Mouse (Mus musculus) intestine, postnatal 0 days (tissue): ENCODE results near the gene Ifit1. TPM values are rescaled to one million over a fixed set of nuclear protein-coding genes. Genes with fewer than 3 reads are reported as not detected.
A peak's percentile ranks its signal among the peaks of the same experiment; 100 is the strongest.
"Not testable (repeated sequence)": the region's sequence is repeated elsewhere in the genome, so short reads cannot be mapped to it uniquely, and the experiment has no call there.

Experiments
- ATAC-seq: fragments of 200-750 bp; cut with Nextera tagmentation; 2 replicates; pipeline ENCODE4 v1.8.0; 2017; ENCODE audit warnings: mild to moderate bottlenecking, moderate TSS enrichment, moderate library complexity
- H3K27ac ChIP-seq: fragments of 300-500 bp; sonication (generic); 2 replicates; pipeline ENCODE4 v1.5.1; 2014; ENCODE audit warnings: mild to moderate bottlenecking, low read depth, low read length, moderate library complexity
- H3K27me3 ChIP-seq: fragments of 300-500 bp; sonication (generic); replicated peaks from 2 replicates; pipeline ENCODE4 v1.6.1; 2014; ENCODE audit warnings: low read length, mixed read lengths; ENCODE audit not compliant: control insufficient read depth, insufficient read depth
- H3K36me3 ChIP-seq: fragments of 300-500 bp; sonication (generic); 2 replicates; pipeline ENCODE4 v1.6.1; 2014; ENCODE audit warnings: mild to moderate bottlenecking, moderate library complexity; ENCODE audit not compliant: control insufficient read depth, insufficient read depth
- H3K4me1 ChIP-seq: fragments of 300-500 bp; sonication (generic); replicated peaks from 2 replicates; pipeline ENCODE4 v1.6.1; 2014; ENCODE audit warnings: antibody characterized with exemption, low read length, mixed read lengths; ENCODE audit not compliant: control insufficient read depth, insufficient read depth
- H3K4me2 ChIP-seq: fragments of 300-500 bp; sonication (generic); replicated peaks from 2 replicates; pipeline ENCODE4 v1.6.1; 2014; ENCODE audit warnings: low read depth, mild to moderate bottlenecking, moderate library complexity
- H3K4me3 ChIP-seq: fragments of 300-500 bp; sonication (generic); 2 replicates; pipeline ENCODE4 v1.5.1; 2014; ENCODE audit warnings: low read depth, low read length
- H3K9ac ChIP-seq: fragments of 300-500 bp; sonication (generic); 2 replicates; pipeline ENCODE4 v1.6.1; 2014; ENCODE audit warnings: mild to moderate bottlenecking, low read depth, low read length
- H3K9me3 ChIP-seq: fragments of 300-500 bp; sonication (generic); 2 replicates; pipeline ENCODE4 v1.6.1; 2016; ENCODE audit warnings: mixed run types; ENCODE audit not compliant: control insufficient read depth
- CTCF ChIP-seq: sonication (generic); IDR thresholded peaks from 2 replicates; pipeline ENCODE4 v1.5.1; 2016; ENCODE audit warnings: low read depth, mild to moderate bottlenecking, control low read depth, antibody characterized with exemption, moderate library complexity
- WGBS: fragments of 180-500 bp; shearing (Covaris S2); extraction: QIAGEN DNeasy Blood & Tissue Kit; methylation state at CpG from one replicate; pipeline ENCODE4 v1.1.7; 2014; 5-methylcytosine and 5-hydroxymethylcytosine counted together
- polyA plus RNA-seq: library from polyadenylated mRNA; unstranded; fragments of >200 nt; fragmentation: Nextera tagmentation; extraction: Ambion mirVana; gene quantifications from 2 replicates; pipeline ENCODE4 v1.2.1, GENCODE M21; 2015

Gene Ifit1
- polyA plus RNA-seq, 1 experiment from 2014 or later: 90.6 TPM

- Histone ChIP-seq H3K4me3 (no peak overlapping the region), H3K9me3 (no peaks in the 10 kb centered on the region), H3K9ac (no peak overlapping the region), H3K27me3 (no peaks in the 10 kb centered on the region), H3K4me2 (peak overlapping the region; percentile 41), H3K4me1 (no peaks in the 10 kb centered on the region; the same call in 1 of the 2 replicates), H3K27ac (no peak overlapping the region), H3K36me3 (peaks cover 3% of the 10 kb centered on the region; the same call in 1 of the 2 replicates)
- no peak for TF ChIP-seq CTCF
- ATAC-seq: no peak
- 79% methylated on average over 4 of the region's 4 CpGs for WGBS
These were observed 16.0 kb upstream of the Ifit1 start for GRCm38 (mm10) chr19:34624663-34625062.

- TF ChIP-seq CTCF: no peak
- Histone ChIP-seq H3K27ac (0 out of 2 replicates have a peak overlapping the region, but pooled peaks have one; percentile 57), H3K4me2 (peak overlapping the region; percentile 57; the same call in 1 of the 2 replicates), H3K4me1 (no peaks in the 10 kb centered on the region; the same call in 1 of the 2 replicates), H3K36me3 (peaks cover 3% of the 10 kb centered on the region; the same call in 1 of the 2 replicates), H3K9ac (no peak overlapping the region), H3K9me3 (no peaks in the 10 kb centered on the region), H3K27me3 (no peaks in the 10 kb centered on the region), H3K4me3 (peak overlapping the region; percentile 39; the same call in 1 of the 2 replicates)
- 30% methylated on average over 2 of the region's 2 CpGs for WGBS
- peak; percentile 78 for ATAC-seq
These were observed 13.2 kb upstream of the Ifit1 start for GRCm38 (mm10) chr19:34627496-34627895.

- Histone ChIP-seq H3K27me3 (no peaks in the 10 kb centered on the region), H3K9me3 (no peaks in the 10 kb centered on the region), H3K27ac (no peak overlapping the region), H3K36me3 (no peaks in the 10 kb centered on the region), H3K4me2 (no peak overlapping the region), H3K4me1 (no peaks in the 10 kb centered on the region), H3K9ac (no peak overlapping the region), H3K4me3 (no peak overlapping the region)
- TF ChIP-seq CTCF: no peak
- no peak for ATAC-seq
These were observed 9.2 kb upstream of the Ifit1 start for GRCm38 (mm10) chr19:34631487-34631886.

GRCm38 (mm10) chr19:34633484-34633883 lies 7.2 kb upstream of the Ifit1 start:
- Histone ChIP-seq H3K27me3 (no peaks in the 10 kb centered on the region), H3K4me1 (no peaks in the 10 kb centered on the region), H3K36me3 (no peaks in the 10 kb centered on the region), H3K4me3 (no peak overlapping the region), H3K9me3 (no peaks in the 10 kb centered on the region), H3K4me2 (no peak overlapping the region), H3K27ac (no peak overlapping the region), H3K9ac (no peak overlapping the region)
- WGBS: 61% methylated on average over 2 of the region's 2 CpGs
- TF ChIP-seq CTCF: no peak
- no peak for ATAC-seq

GRCm38 (mm10) chr19:34636933-34637557 lies 3.6 kb upstream of the Ifit1 start:
- WGBS: 10% methylated on average over 3 of the region's 3 CpGs
- Histone ChIP-seq H3K27ac (no peak overlapping the region), H3K9me3 (no peaks in the 10 kb centered on the region), H3K9ac (no peak overlapping the region), H3K4me2 (no peak overlapping the region), H3K27me3 (no peaks in the 10 kb centered on the region), H3K4me1 (0 out of 2 replicates have a peak, but pooled peaks cover 3% of the 10 kb centered on the region), H3K36me3 (no peaks in the 10 kb centered on the region), H3K4me3 (no peak overlapping the region)
- TF ChIP-seq CTCF: peak; percentile 87
- no peak for ATAC-seq

GRCm38 (mm10) chr19:34642616-34643015 lies 1.9 kb downstream of the Ifit1 start:
- Histone ChIP-seq H3K9me3 (no peaks in the 10 kb centered on the region), H3K4me1 (0 out of 2 replicates have a peak, but pooled peaks cover 3% of the 10 kb centered on the region), H3K4me3 (peak overlapping the region; percentile 24; the same call in 1 of the 2 replicates), H3K9ac (no peak overlapping the region), H3K27me3 (no peaks in the 10 kb centered on the region), H3K36me3 (no peaks in the 10 kb centered on the region), H3K4me2 (peak overlapping the region; percentile 65), H3K27ac (no peak overlapping the region)
- WGBS: 39% methylated on average over 5 of the region's 5 CpGs
- no peak for TF ChIP-seq CTCF
- ATAC-seq: peak; percentile 14; the same call in 1 of the 2 replicates

GRCm38 (mm10) chr19:34647630-34648029 lies 7.0 kb downstream of the Ifit1 start:
- H3K9me3 ChIP-seq, H3K36me3 ChIP-seq, H3K9ac ChIP-seq, H3K4me1 ChIP-seq, H3K4me2 ChIP-seq, H3K4me3 ChIP-seq, ATAC-seq, H3K27ac ChIP-seq, H3K27me3 ChIP-seq: not testable (repeated sequence)
- 82% methylated on average over 6 of the region's 8 CpGs for WGBS
